Mouse (Mus musculus): ENCODE results near the gene R3hdml. TPM values are rescaled to one million over a fixed set of nuclear protein-coding genes. Genes with fewer than 3 reads are reported as not detected.

Gene R3hdml
- total and polyA plus RNA-seq, 3 experiments, result not detected

- dilution Hi-C loops (cut with MboI; ENCODE audit: extremely low pct_ligation_motif_present, extremely low pct_unique_long_range_greater_than_20kb, low sequenced_read_pairs) (no loop called here), in situ Hi-C loops (cut with MboI; ENCODE audit: low pct_ligation_motif_present, low pct_unique_long_range_greater_than_20kb, low sequenced_read_pairs) (loop anchor here (10.0 kb wide), 2 partner anchors 55 to 195 kb away; no protein-coding TSS in a partner anchor)
- no peak overlapping the region for H3K9ac ChIP-seq (ENCODE audit: insufficient read depth, low read depth)
- H3K4me1 ChIP-seq (ENCODE audit: control insufficient read depth in 1 of 2, insufficient read depth in 2 of 2), result peaks cover 0 to 9% of the 10 kb centered on the region in 2 experiments; a peak in 2 of 4 replicates
- H3K79me2 ChIP-seq (replicated peaks; ENCODE audit: control insufficient read depth, extremely low read depth, insufficient read depth, poor library complexity, severe bottlenecking), result no peaks in the 10 kb centered on the region
- H3K4me2 ChIP-seq (ENCODE audit: insufficient read depth, low read depth, poor library complexity, severe bottlenecking), result no peak overlapping the region
- peaks cover 90% of the 10 kb centered on the region for H3K27me3 ChIP-seq (replicated peaks)
- no peak overlapping the region for H3K27ac ChIP-seq (ENCODE audit: insufficient read depth, low read depth)
- no peak for DNase-seq (ENCODE audit: extremely low read depth)
- no peak overlapping the region for H3K4me3 ChIP-seq (replicated peaks in 1 of 3; ENCODE audit: low read depth in 2 of 3, low read length in 2 of 3, poor library complexity in 1 of 3)
- TF ChIP-seq KAT2A (IDR thresholded peaks at IDR 0.05; ENCODE audit: insufficient replicate concordance, low read length) (no peak), EP300 (IDR thresholded peaks at IDR 0.05; ENCODE audit: low read length) (no peak), SIN3A (IDR thresholded peaks at IDR 0.05; ENCODE audit: low read length) (no peak), ELF1 (IDR thresholded peaks at IDR 0.05; ENCODE audit: low read depth, low read length) (no peak), JUND (conservative IDR thresholded peaks at IDR 0.05; ENCODE audit: low read depth, low read length) (no peak), SMC3 (IDR thresholded peaks at IDR 0.05; ENCODE audit: low read depth, low read length) (no peak), UBTF (IDR thresholded peaks at IDR 0.05; ENCODE audit: low read depth, low read length) (no peak), POLR2AphosphoS2 (IDR thresholded peaks at IDR 0.05; ENCODE audit: low read depth, low read length) (no peak), MXI1 (IDR thresholded peaks at IDR 0.05; ENCODE audit: low read depth, low read length) (no peak)
- peaks cover 2% of the 10 kb centered on the region for H3K9me3 ChIP-seq (replicated peaks; ENCODE audit: low read length)
- H3K36me3 ChIP-seq (replicated peaks in 1 of 2; ENCODE audit: control insufficient read depth in 1 of 2, insufficient read depth in 1 of 2, low read length in 1 of 2), result no peaks in the 10 kb centered on the region
Observed at GRCm38 (mm10) chr2:163539321-163540040, 47.4 kb downstream of the R3hdml start.

GRCm38 (mm10) chr2:163540231-163541117 lies 48.4 kb downstream of the R3hdml start:
- TF ChIP-seq NRF1 (IDR thresholded peaks at IDR 0.05; ENCODE audit: low read depth, low read length), result no peak
- no peak for TF ChIP-seq ZC3H11A (IDR thresholded peaks at IDR 0.05; ENCODE audit: low read depth, low read length)
- no peak for TF ChIP-seq MXI1 (IDR thresholded peaks at IDR 0.05; ENCODE audit: low read depth, low read length)
- no peak for TF ChIP-seq ZNF384 (IDR thresholded peaks at IDR 0.05; ENCODE audit: low read depth, low read length)
- TF ChIP-seq IRF4 (IDR thresholded peaks at IDR 0.05; ENCODE audit: low read depth, low read length), result no peak
- TF ChIP-seq SMC3 (IDR thresholded peaks at IDR 0.05; ENCODE audit: low read depth, low read length), result no peak
- Histone ChIP-seq H3K4me1 (ENCODE audit: control insufficient read depth in 1 of 2, insufficient read depth in 2 of 2) (peaks cover 0 to 6% of the 10 kb centered on the region in 2 experiments; a peak in 1 of 4 replicates), H3K9me3 (replicated peaks; ENCODE audit: low read length) (no peaks in the 10 kb centered on the region), H3K4me3 (replicated peaks in 1 of 3; ENCODE audit: low read depth in 2 of 3, low read length in 2 of 3, poor library complexity in 1 of 3) (no peak overlapping the region), H3K27ac (ENCODE audit: insufficient read depth, low read depth) (no peak overlapping the region), H3K79me2 (replicated peaks; ENCODE audit: control insufficient read depth, extremely low read depth, insufficient read depth, poor library complexity, severe bottlenecking) (no peaks in the 10 kb centered on the region), H3K4me2 (ENCODE audit: insufficient read depth, low read depth, poor library complexity, severe bottlenecking) (no peak overlapping the region), H3K27me3 (replicated peaks) (peaks cover 92% of the 10 kb centered on the region), H3K36me3 (replicated peaks in 1 of 2; ENCODE audit: control insufficient read depth in 1 of 2, insufficient read depth in 1 of 2, low read length in 1 of 2) (no peaks in the 10 kb centered on the region), H3K9ac (ENCODE audit: insufficient read depth, low read depth) (no peak overlapping the region)
- dilution Hi-C loops (cut with MboI; ENCODE audit: extremely low pct_ligation_motif_present, extremely low pct_unique_long_range_greater_than_20kb, low sequenced_read_pairs), result no loop called here
- in situ Hi-C loops (cut with MboI; ENCODE audit: low pct_ligation_motif_present, low pct_unique_long_range_greater_than_20kb, low sequenced_read_pairs), result no loop called here
- no peak for DNase-seq (ENCODE audit: extremely low read depth)
